Mouse (Mus musculus): ENCODE results near the gene Dennd5b. TPM values are rescaled to one million over a fixed set of nuclear protein-coding genes. Genes with fewer than 3 reads are reported as not detected.
"Not testable (repeated sequence)": the region's sequence is repeated elsewhere in the genome, so short reads cannot be mapped to it uniquely, and the experiment has no call there.

Dennd5b gene
- polyA plus RNA-seq, 1 experiment from 2014 or later = 10.9 TPM

DNA sequence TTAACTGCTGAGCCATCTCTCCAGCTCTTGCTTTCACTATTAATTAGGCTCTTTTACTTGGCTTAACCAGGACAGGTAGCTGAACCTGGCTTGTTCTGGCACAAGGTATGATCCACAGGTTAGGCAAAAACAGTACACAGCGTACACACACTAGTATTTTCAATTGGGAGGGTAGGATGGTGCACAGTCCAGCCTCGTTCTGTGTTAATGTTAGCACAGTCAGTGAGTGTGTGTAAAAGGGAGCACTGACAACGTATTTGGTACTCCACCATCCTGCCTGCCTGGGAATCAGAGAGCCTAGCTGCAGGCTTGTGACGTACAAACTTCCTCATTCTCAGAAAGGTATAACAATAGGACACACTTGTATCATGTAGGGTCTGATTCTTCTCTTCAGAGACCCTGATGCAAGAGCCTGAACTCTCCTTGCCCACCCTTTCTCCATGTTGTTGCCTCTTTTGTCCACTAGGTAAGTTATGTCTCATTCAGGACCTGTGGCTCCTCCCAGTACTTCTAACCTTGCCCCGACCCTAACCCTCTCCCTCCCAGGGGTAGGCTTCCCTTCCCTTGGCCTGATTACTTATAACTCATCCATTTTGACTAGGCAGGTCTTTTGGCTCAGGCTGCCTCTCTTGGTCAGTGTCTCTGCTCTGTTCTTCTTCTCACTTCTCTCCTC lies 107.0 kb downstream of the Dennd5b start:
- Histone ChIP-seq H3K9ac (ENCODE audit: low read length) (no peak overlapping the region), H3K27ac (ENCODE audit: low read depth, low read length) (no peak overlapping the region), H3K4me2 (ENCODE audit: low read length) (no peak overlapping the region), H3K27me3 (replicated peaks; ENCODE audit: control insufficient read depth, insufficient read depth, low read length) (no peaks in the 10 kb centered on the region), H3K4me3 (ENCODE audit: low read depth, low read length) (no peak overlapping the region), H3K36me3 (ENCODE audit: control insufficient read depth, insufficient read depth, low read length) (peaks cover 38% of the 10 kb centered on the region), H3K9me3 (replicated peaks; ENCODE audit: control insufficient read depth, low read length) (no peaks in the 10 kb centered on the region), H3K4me1 (ENCODE audit: control insufficient read depth, insufficient read depth, low read length) (peaks cover 8% of the 10 kb centered on the region)
- DNase-seq (ENCODE audit: low spot score) (no peak), ATAC-seq (no peak)
- 71% methylated on average over 5 of the region's 5 CpGs for WGBS

DNA sequence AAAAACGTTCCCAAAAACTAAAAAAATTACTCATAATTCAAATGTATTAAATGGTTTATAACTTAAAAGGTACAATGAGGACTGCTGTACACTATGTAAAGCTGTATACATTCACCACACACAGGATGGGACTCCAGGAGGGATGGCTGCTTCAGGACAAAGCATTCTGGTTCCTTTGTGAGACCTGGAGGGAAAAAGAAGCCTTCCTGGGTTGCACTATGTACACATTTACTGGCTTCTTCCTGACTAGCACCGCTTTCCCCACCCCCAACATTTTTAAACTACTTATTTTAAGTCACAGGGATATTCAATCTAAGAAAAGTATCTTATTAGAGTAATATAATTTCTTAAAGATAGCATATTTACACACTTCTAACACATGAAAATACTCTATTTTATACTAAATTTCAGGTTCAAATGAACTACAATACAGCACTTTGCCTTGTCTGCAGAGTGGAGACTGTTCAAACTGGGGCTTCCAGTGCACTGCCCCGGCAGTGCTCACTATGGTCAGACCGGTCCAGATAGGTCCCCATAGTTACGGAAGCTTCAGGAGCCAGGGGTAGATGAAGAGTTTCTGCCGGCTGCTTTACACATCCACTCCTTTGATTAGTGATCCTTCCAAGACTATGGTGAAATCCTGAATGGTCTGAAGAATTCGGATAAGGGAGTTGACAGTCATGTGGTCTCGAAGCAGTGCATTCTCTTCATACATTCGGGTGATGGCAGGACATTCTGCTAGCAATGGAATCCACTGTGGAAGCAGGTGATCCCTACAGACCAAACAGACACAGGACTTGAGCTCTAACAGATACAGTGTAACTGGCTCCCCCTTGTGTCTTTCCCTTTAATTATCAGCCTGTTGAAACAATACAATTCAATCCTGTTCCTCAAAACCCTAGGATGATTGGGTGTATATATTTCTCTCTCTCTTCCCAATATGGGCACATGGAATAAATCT lies 108.1 kb downstream of the Dennd5b start:
- H3K4me1 ChIP-seq (ENCODE audit: control insufficient read depth, insufficient read depth, low read length) = peaks cover 8% of the 10 kb centered on the region
- H3K4me2 ChIP-seq (ENCODE audit: low read length) = no peak overlapping the region
- H3K4me3 ChIP-seq (ENCODE audit: low read depth, low read length) = no peak overlapping the region
- H3K27me3 ChIP-seq (replicated peaks; ENCODE audit: control insufficient read depth, insufficient read depth, low read length) = no peaks in the 10 kb centered on the region
- WGBS = 12% methylated on average over 9 of the region's 9 CpGs
- DNase-seq (ENCODE audit: low spot score) (peak; percentile 67), ATAC-seq (peak; percentile 74)
- H3K27ac ChIP-seq (ENCODE audit: low read depth, low read length) = no peak overlapping the region
- H3K36me3 ChIP-seq (ENCODE audit: control insufficient read depth, insufficient read depth, low read length) = peaks cover 34% of the 10 kb centered on the region
- no peaks in the 10 kb centered on the region for H3K9me3 ChIP-seq (replicated peaks; ENCODE audit: control insufficient read depth, low read length)
- H3K9ac ChIP-seq (ENCODE audit: low read length) = no peak overlapping the region; the same call in 1 of the 2 replicates

DNA sequence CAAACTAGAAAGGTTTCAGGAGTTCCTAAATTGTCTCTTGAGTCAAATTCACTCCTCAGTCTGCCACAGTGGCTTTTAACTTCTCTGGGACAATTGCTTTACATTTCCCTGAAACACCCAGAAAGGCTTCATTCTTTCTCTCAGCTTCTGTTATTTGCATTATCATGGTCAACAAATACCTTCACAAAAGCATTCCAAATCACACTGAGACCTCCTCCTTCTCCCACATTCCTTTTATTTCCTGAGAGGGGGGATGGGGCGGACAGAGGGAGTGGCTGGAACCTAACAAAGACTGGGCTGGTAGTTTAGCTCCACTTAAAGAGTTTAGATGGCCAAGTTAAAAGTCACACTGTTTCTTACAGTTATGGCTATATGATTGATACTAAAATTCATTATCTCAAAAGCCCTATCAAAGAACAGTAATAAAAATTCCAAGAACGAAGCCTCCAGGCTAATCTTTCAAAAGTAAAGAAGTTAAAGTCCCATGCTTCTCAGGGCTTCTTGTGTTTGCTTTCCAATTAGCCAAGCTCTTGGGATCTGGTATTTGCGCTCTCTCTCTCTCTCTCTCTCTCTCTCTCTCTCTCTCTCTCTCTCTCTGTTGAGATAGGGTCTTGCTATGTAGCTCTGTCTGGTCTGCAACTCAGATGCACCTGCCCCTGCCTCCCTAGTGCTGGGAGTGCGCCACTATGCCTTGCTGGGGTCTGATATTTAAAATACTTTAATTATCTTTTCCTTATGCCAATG lies 108.9 kb downstream of the Dennd5b start:
- Histone ChIP-seq H3K4me1 (ENCODE audit: control insufficient read depth, insufficient read depth, low read length) (peaks cover 8% of the 10 kb centered on the region), H3K9me3 (replicated peaks; ENCODE audit: control insufficient read depth, low read length) (no peaks in the 10 kb centered on the region), H3K4me2 (ENCODE audit: low read length) (no peak overlapping the region), H3K9ac (ENCODE audit: low read length) (no peak overlapping the region), H3K36me3 (ENCODE audit: control insufficient read depth, insufficient read depth, low read length) (peaks cover 27% of the 10 kb centered on the region), H3K27me3 (replicated peaks; ENCODE audit: control insufficient read depth, insufficient read depth, low read length) (no peaks in the 10 kb centered on the region), H3K4me3 (ENCODE audit: low read depth, low read length) (no peak overlapping the region), H3K27ac (ENCODE audit: low read depth, low read length) (no peak overlapping the region)
- DNase-seq (ENCODE audit: low spot score) = no peak
- no peak for ATAC-seq
- 16% methylated on average over 4 of the region's 4 CpGs for WGBS

DNA sequence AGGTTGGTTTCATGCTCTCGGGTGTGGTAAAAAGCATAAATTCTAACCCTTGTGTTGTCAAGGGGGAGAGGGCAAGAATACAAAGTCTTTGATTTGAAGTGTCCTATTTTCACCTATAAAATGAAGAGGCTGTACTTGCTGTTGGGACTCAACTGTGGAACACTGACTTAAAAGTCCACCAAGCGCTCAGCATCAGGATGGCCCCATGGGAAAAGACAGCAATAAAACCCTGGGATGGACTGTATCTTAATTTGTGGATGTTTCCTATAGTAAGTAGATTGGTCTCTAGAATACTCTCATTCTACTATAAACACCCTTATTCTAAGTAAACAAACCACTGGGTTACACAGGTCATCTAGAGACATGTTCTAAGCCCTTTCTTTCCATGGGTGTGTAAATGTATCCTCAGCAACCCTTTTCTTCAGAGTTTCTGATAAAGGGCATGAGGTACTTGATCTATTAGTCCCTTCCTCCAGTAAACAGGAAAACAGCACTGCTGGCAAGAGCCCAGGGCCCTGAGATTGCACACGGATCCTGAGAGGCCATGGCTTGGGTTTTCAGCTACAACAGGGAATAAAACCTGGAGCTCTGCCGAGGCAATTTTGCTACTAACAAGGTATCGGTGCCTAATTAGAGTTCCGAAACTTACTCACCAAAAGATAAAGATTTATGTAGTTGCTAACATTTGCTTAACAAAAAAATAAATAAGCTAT lies 109.7 kb downstream of the Dennd5b start:
- DNase-seq (ENCODE audit: low spot score) (peak; percentile 13), ATAC-seq (no peak)
- Histone ChIP-seq H3K4me2 (ENCODE audit: low read length) (no peak overlapping the region), H3K27me3 (replicated peaks; ENCODE audit: control insufficient read depth, insufficient read depth, low read length) (no peaks in the 10 kb centered on the region), H3K27ac (ENCODE audit: low read depth, low read length) (no peak overlapping the region), H3K4me3 (ENCODE audit: low read depth, low read length) (no peak overlapping the region), H3K9me3 (replicated peaks; ENCODE audit: control insufficient read depth, low read length) (no peaks in the 10 kb centered on the region), H3K4me1 (ENCODE audit: control insufficient read depth, insufficient read depth, low read length) (peaks cover 8% of the 10 kb centered on the region), H3K9ac (ENCODE audit: low read length) (no peak overlapping the region), H3K36me3 (ENCODE audit: control insufficient read depth, insufficient read depth, low read length) (peaks cover 21% of the 10 kb centered on the region)
- 29% methylated on average over 6 of the region's 6 CpGs for WGBS

DNA sequence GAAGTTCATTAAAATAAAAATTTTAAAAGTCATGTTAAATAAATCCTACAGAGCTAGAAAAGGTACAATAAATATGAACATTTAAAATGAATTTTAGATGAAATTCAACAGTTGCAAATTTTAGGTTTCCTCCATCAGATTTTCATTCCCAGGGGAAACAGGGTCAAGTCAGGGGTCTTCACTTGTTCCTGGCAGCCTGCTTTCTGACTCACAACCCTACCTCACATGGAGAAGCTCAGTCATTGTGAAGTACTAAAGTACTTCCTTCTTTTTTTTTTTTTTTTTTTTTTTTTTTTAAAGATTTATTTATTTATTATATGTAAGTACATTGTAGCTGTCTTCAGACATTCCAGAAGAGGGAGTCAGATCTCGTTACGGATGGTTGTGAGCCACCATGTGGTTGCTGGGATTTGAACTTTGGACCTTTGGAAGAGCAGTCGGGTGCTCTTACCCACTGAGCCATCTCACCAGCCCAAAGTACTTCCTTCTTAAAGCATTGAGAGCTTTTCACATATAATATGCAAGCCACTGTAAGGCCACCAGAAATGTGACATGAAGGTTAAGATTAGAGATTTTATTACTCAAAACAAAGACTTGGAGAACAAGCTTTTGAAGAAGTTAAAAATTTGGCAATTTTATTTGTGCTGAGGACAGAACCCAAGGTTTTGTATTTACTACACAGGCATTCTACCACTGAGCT lies 111.5 kb downstream of the Dennd5b start:
- not testable (repeated sequence) for DNase-seq (ENCODE audit: low spot score); H3K4me1 ChIP-seq (ENCODE audit: control insufficient read depth, insufficient read depth, low read length); ATAC-seq; H3K4me3 ChIP-seq (ENCODE audit: low read depth, low read length); H3K4me2 ChIP-seq (ENCODE audit: low read length); H3K9me3 ChIP-seq (replicated peaks; ENCODE audit: control insufficient read depth, low read length); H3K27me3 ChIP-seq (replicated peaks; ENCODE audit: control insufficient read depth, insufficient read depth, low read length); H3K9ac ChIP-seq (ENCODE audit: low read length); H3K27ac ChIP-seq (ENCODE audit: low read depth, low read length)
- peaks cover 11% of the 10 kb centered on the region; the same call in 1 of the 2 replicates for H3K36me3 ChIP-seq (ENCODE audit: control insufficient read depth, insufficient read depth, low read length)
- WGBS = 88% methylated on average over 1 of the region's 3 CpGs

DNA sequence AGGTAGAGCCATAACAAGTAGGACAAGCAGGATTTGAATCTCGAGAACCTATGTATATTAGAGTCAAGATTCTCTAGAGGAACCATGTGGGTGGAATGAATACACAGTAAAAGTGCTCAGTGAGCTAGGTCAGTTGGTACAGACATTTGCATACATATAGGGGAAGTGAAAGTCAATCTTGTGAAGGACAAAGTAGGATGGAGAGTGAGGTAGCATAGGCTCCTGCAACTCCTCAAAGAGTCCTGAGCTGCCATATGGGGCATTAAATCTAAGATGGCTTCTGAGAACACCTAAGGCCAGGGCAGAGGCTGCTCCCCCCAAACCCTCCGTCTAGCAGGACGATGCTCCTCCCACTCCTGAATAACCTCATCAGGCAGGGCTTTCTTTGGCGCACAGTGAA lies 115.5 kb downstream of the Dennd5b start:
- DNase-seq (ENCODE audit: low spot score) = no peak
- H3K27ac ChIP-seq (ENCODE audit: low read depth, low read length) = no peak overlapping the region
- no peaks in the 10 kb centered on the region for H3K9me3 ChIP-seq (replicated peaks; ENCODE audit: control insufficient read depth, low read length)
- no peak overlapping the region for H3K4me2 ChIP-seq (ENCODE audit: low read length)
- no peak overlapping the region for H3K9ac ChIP-seq (ENCODE audit: low read length)
- H3K27me3 ChIP-seq (replicated peaks; ENCODE audit: control insufficient read depth, insufficient read depth, low read length) = no peaks in the 10 kb centered on the region
- WGBS = 91% methylated on average over 4 of the region's 4 CpGs
- no peaks in the 10 kb centered on the region for H3K4me1 ChIP-seq (ENCODE audit: control insufficient read depth, insufficient read depth, low read length)
- peaks cover 6% of the 10 kb centered on the region; the same call in 1 of the 2 replicates for H3K36me3 ChIP-seq (ENCODE audit: control insufficient read depth, insufficient read depth, low read length)
- no peak; the same call in 1 of the 2 replicates for ATAC-seq
- H3K4me3 ChIP-seq (ENCODE audit: low read depth, low read length) = no peak overlapping the region

DNA sequence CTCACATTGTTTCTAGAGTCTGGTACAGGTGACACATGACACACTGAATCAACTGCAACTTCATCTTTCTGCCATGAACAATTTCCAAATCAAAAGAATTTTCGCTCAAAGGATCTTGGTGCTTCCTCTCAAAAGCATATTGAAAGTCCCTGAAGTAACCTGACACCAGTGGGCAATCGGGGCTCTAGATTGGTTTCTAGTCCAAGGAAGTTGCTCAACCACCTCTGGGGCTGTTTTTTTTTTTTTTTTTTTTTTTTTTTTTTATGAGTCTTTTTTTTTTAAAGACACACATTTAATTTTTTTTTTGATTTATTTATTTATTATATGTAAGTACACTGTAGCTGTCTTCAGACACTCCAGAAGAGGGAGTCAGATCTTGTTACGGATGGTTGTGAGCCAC lies 121.0 kb downstream of the Dennd5b start:
- no peaks in the 10 kb centered on the region for H3K27me3 ChIP-seq (replicated peaks; ENCODE audit: control insufficient read depth, insufficient read depth, low read length)
- WGBS = 66% methylated on average over 2 of the region's 3 CpGs
- H3K4me2 ChIP-seq (ENCODE audit: low read length) = no peak overlapping the region
- H3K27ac ChIP-seq (ENCODE audit: low read depth, low read length) = no peak overlapping the region
- H3K36me3 ChIP-seq (ENCODE audit: control insufficient read depth, insufficient read depth, low read length) = no peaks in the 10 kb centered on the region
- no peak overlapping the region for H3K4me3 ChIP-seq (ENCODE audit: low read depth, low read length)
- no peaks in the 10 kb centered on the region for H3K4me1 ChIP-seq (ENCODE audit: control insufficient read depth, insufficient read depth, low read length)
- no peak for ATAC-seq
- no peaks in the 10 kb centered on the region for H3K9me3 ChIP-seq (replicated peaks; ENCODE audit: control insufficient read depth, low read length)
- no peak overlapping the region for H3K9ac ChIP-seq (ENCODE audit: low read length)
- DNase-seq (ENCODE audit: low spot score) = no peak

DNA sequence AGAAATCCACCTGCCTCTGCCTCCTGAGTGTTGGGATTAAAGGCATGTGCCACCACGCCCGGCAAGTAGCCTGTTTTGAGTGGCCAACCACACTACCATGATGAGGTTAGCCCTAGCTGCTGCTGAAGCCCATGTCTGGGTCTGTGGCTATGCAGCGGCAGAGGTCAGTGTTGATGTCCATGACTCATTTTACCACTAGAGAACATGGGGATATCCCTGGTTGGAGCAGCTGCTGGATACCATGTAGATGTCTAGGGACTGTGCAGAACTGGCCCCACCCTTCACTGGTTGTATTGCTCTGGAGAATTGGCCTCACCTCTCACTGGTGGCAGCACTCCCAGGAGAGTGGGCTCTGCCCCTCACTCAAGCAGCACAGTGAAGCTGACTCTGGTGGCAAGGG lies 126.4 kb downstream of the Dennd5b start:
- Histone ChIP-seq H3K36me3 (ENCODE audit: control insufficient read depth, insufficient read depth, low read length) (no peaks in the 10 kb centered on the region), H3K4me2 (ENCODE audit: low read length) (no peak overlapping the region), H3K4me1 (ENCODE audit: control insufficient read depth, insufficient read depth, low read length) (no peaks in the 10 kb centered on the region), H3K27me3 (replicated peaks; ENCODE audit: control insufficient read depth, insufficient read depth, low read length) (no peaks in the 10 kb centered on the region), H3K4me3 (ENCODE audit: low read depth, low read length) (no peak overlapping the region), H3K9me3 (replicated peaks; ENCODE audit: control insufficient read depth, low read length) (no peaks in the 10 kb centered on the region), H3K27ac (ENCODE audit: low read depth, low read length) (no peak overlapping the region), H3K9ac (ENCODE audit: low read length) (no peak overlapping the region)
- ATAC-seq = no peak
- no peak for DNase-seq (ENCODE audit: low spot score)
- WGBS = 89% methylated on average over 3 of the region's 3 CpGs

Measured in forebrain, embryonic 14.5 days (tissue).